Mouse (Mus musculus) embryo, embryonic 9.5 days (tissue): ENCODE measurements at regions not wholly inside any gene's neighbourhood (a gene's known extent, or its start where the extent isn't known, plus 50 kb on each side); places are given as distances from the start of the nearest gene placed in this dataset.

Experiments used
- DNase-seq: peaks from one replicate; pipeline ENCODE4 v3.0.0-alpha.2; 2017; ENCODE audit errors: extremely low spot score

GRCm38 (mm10) chr9:43465731-43466330, 155.2 kb downstream of the Trim29 start:
- DNase-seq: no peak

- no peak for DNase-seq
These were observed 156.2 kb downstream of the Trim29 start for GRCm38 (mm10) chr9:43466883-43467282.

- no peak for DNase-seq
These were observed 158.6 kb downstream of the Trim29 start for GRCm38 (mm10) chr9:43469215-43469614.

GRCm38 (mm10) chr9:43472231-43472630, 161.6 kb downstream of the Trim29 start:
- no peak for DNase-seq

GRCm38 (mm10) chr9:43473164-43473563, 162.5 kb downstream of the Trim29 start:
- DNase-seq: no peak

GRCm38 (mm10) chr9:43473601-43474302, 163.1 kb downstream of the Trim29 start:
- no peak for DNase-seq

- DNase-seq: no peak
These were observed 163.6 kb downstream of the Trim29 start for GRCm38 (mm10) chr9:43474303-43474643.

- no peak for DNase-seq
These were observed 170.4 kb downstream of the Trim29 start for GRCm38 (mm10) chr9:43480826-43481591.

- DNase-seq: no peak
These were observed 171.7 kb downstream of the Trim29 start for GRCm38 (mm10) chr9:43482101-43483090.

- no peak for DNase-seq
These were observed 172.5 kb downstream of the Trim29 start for GRCm38 (mm10) chr9:43483195-43483594.

GRCm38 (mm10) chr9:43483906-43484305, 173.3 kb downstream of the Trim29 start:
- no peak for DNase-seq

GRCm38 (mm10) chr9:43486704-43487103, 176.1 kb downstream of the Trim29 start:
- DNase-seq: no peak

GRCm38 (mm10) chr9:43489205-43489604, 178.6 kb downstream of the Trim29 start:
- DNase-seq: no peak

- no peak for DNase-seq
These were observed 180.5 kb downstream of the Trim29 start for GRCm38 (mm10) chr9:43491024-43491751.

- DNase-seq: peak; percentile 36
These were observed 181.8 kb downstream of the Trim29 start for GRCm38 (mm10) chr9:43492236-43493000.

GRCm38 (mm10) chr9:43498596-43498995, 187.9 kb downstream of the Trim29 start:
- no peak for DNase-seq

GRCm38 (mm10) chr9:43504270-43504932, 193.8 kb downstream of the Trim29 start:
- DNase-seq: no peak

GRCm38 (mm10) chr9:43505856-43506255, 195.2 kb downstream of the Trim29 start:
- no peak for DNase-seq

- DNase-seq: no peak
These were observed 195.6 kb downstream of the Trim29 start for GRCm38 (mm10) chr9:43506276-43506675.

- no peak for DNase-seq
These were observed 202.2 kb downstream of the Trim29 start for GRCm38 (mm10) chr9:43512806-43513205.
